Mouse (Mus musculus) CH12.LX (cell line): ENCODE data around the gene Lipt2. TPM values are rescaled to one million over a fixed set of nuclear protein-coding genes. Genes with fewer than 3 reads are reported as not detected.

Experiments
- DNase-seq: peaks from one replicate; pipeline ENCODE4 v3.0.0-alpha.2; 2013; ENCODE audit errors: extremely low read depth
- H3K27ac ChIP-seq: 2 replicates; pipeline ENCODE4 v1.5.1; 2012; ENCODE audit warnings: low read depth, mild to moderate bottlenecking, control low read depth, moderate library complexity; ENCODE audit not compliant: insufficient read depth
- H3K27me3 ChIP-seq: replicated peaks from 2 replicates; pipeline ENCODE3; 2012; ENCODE audit warnings: inconsistent platforms
- H3K36me3 ChIP-seq, 2 experiments: replicated peaks in 1 of 2; 2 replicates each; pipeline versions ENCODE3 to v1.6.1; 2012; ENCODE audit warnings: inconsistent platforms in 1 of 2, low read length in 1 of 2, mild to moderate bottlenecking in 1 of 2, mixed read lengths in 1 of 2, moderate library complexity in 1 of 2; ENCODE audit not compliant: control insufficient read depth in 1 of 2, insufficient read depth in 1 of 2
- H3K4me1 ChIP-seq, 2 experiments: 2 replicates each; pipeline ENCODE4 v1.6.1; 2012; ENCODE audit warnings: inconsistent platforms in 1 of 2, moderate library complexity in 1 of 2; ENCODE audit not compliant: insufficient read depth in 2 of 2, control insufficient read depth in 1 of 2
- H3K4me2 ChIP-seq: 2 replicates; pipeline ENCODE4 v1.6.1; 2012; ENCODE audit warnings: low read depth, mild to moderate bottlenecking, control low read depth; ENCODE audit not compliant: poor library complexity, insufficient read depth, severe bottlenecking
- H3K4me3 ChIP-seq, 3 experiments: fragments of 150-350 bp in 1 of 3; sonication (generic) in 1 of 3; replicated peaks in 1 of 3; 2 replicates each; pipeline versions ENCODE3 to v1.5.1; 2011 to 2012; ENCODE audit warnings: low read depth in 2 of 3, low read length in 2 of 3, mild to moderate bottlenecking in 2 of 3, moderate library complexity in 2 of 3, control low read depth in 1 of 3, improper control_type of control experiment in 1 of 3, inconsistent platforms in 1 of 3, mixed read lengths in 1 of 3; ENCODE audit not compliant: poor library complexity in 1 of 3
- H3K79me2 ChIP-seq: replicated peaks from 2 replicates; pipeline ENCODE4 v1.6.1; 2012; ENCODE audit warnings: mild to moderate bottlenecking, moderate library complexity; ENCODE audit not compliant: control insufficient read depth, poor library complexity, insufficient read depth, severe bottlenecking; ENCODE audit errors: extremely low read depth
- H3K9ac ChIP-seq: 2 replicates; pipeline ENCODE4 v1.6.1; 2012; ENCODE audit warnings: low read depth, mild to moderate bottlenecking, control low read depth, moderate library complexity; ENCODE audit not compliant: insufficient read depth
- H3K9me3 ChIP-seq: replicated peaks from 2 replicates; pipeline ENCODE3; 2012; ENCODE audit warnings: low read length, inconsistent platforms, mixed read lengths
- CTCF ChIP-seq, 2 experiments: IDR thresholded peaks in 1 of 2; conservative IDR thresholded peaks in 1 of 2; 2 replicates each; pipeline ENCODE4 v1.5.1; 2011 to 2012; ENCODE audit warnings: low read depth in 2 of 2, low read length in 2 of 2, improper control_type of control experiment in 1 of 2, inconsistent platforms in 1 of 2, mild to moderate bottlenecking in 1 of 2, moderate library complexity in 1 of 2
- E2F4 ChIP-seq: IDR thresholded peaks from 2 replicates; pipeline ENCODE4 v1.6.1; 2011; ENCODE audit warnings: low read depth, low read length, improper control_type of control experiment; ENCODE audit not compliant: insufficient replicate concordance
- ELF1 ChIP-seq: IDR thresholded peaks from 2 replicates; pipeline ENCODE4 v1.6.1; 2014; ENCODE audit warnings: low read depth, mild to moderate bottlenecking, inconsistent platforms, low read length, improper control_type of control experiment
- HCFC1 ChIP-seq: IDR thresholded peaks from 2 replicates; pipeline ENCODE4 v1.6.1; 2012; ENCODE audit warnings: low read depth, mild to moderate bottlenecking, inconsistent platforms, low read length, improper control_type of control experiment
- JUN ChIP-seq: IDR thresholded peaks from 2 replicates; pipeline ENCODE4 v1.6.1; 2011; ENCODE audit warnings: low read depth, mild to moderate bottlenecking, low read length, improper control_type of control experiment, moderate library complexity; ENCODE audit not compliant: insufficient read depth
- KAT2A ChIP-seq: IDR thresholded peaks from 2 replicates; pipeline ENCODE4 v1.6.1; 2012; ENCODE audit warnings: low read length, improper control_type of control experiment, inconsistent platforms; ENCODE audit not compliant: insufficient replicate concordance
- MAFK ChIP-seq: IDR thresholded peaks from 2 replicates; pipeline ENCODE4 v1.6.1; 2011; ENCODE audit warnings: low read length, improper control_type of control experiment; ENCODE audit not compliant: insufficient replicate concordance
- MXI1 ChIP-seq: IDR thresholded peaks from 2 replicates; pipeline ENCODE4 v1.6.1; 2011; ENCODE audit warnings: mild to moderate bottlenecking, low read depth, low read length, improper control_type of control experiment
- NELFE ChIP-seq: IDR thresholded peaks from 2 replicates; pipeline ENCODE4 v1.6.1; 2011; ENCODE audit warnings: low read depth, low read length, improper control_type of control experiment
- RCOR1 ChIP-seq: conservative IDR thresholded peaks from 2 replicates; pipeline ENCODE4 v1.6.1; 2012; ENCODE audit warnings: low read depth, mild to moderate bottlenecking, inconsistent platforms, low read length, improper control_type of control experiment
- SMC3 ChIP-seq: IDR thresholded peaks from 2 replicates; pipeline ENCODE4 v1.6.1; 2011; ENCODE audit warnings: low read depth, low read length, improper control_type of control experiment
- TBP ChIP-seq: conservative IDR thresholded peaks from 2 replicates; pipeline ENCODE4 v1.6.1; 2011; ENCODE audit warnings: low read depth, low read length, improper control_type of control experiment
- UBTF ChIP-seq: IDR thresholded peaks from 2 replicates; pipeline ENCODE4 v1.6.1; 2012; ENCODE audit warnings: low read depth, mild to moderate bottlenecking, inconsistent platforms, low read length, improper control_type of control experiment, moderate library complexity
- USF2 ChIP-seq: conservative IDR thresholded peaks from 2 replicates; pipeline ENCODE4 v1.6.1; 2011; ENCODE audit warnings: low read depth, low read length, improper control_type of control experiment
- ZC3H11A ChIP-seq: IDR thresholded peaks from 2 replicates; pipeline ENCODE4 v1.6.1; 2012; ENCODE audit warnings: low read depth, mild to moderate bottlenecking, inconsistent platforms, low read length, improper control_type of control experiment
- ZNF384 ChIP-seq: IDR thresholded peaks from 2 replicates; pipeline ENCODE4 v1.6.1; 2012; ENCODE audit warnings: low read depth, low read length, improper control_type of control experiment, inconsistent platforms
- dilution Hi-C: fragments of 300-500 bp; cut with MboI; formaldehyde crosslinking; loops from 2 replicates; pipeline ENCODE4 v1.14.3; 2020; ENCODE audit warnings: low sequenced_read_pairs; ENCODE audit not compliant: extremely low pct_unique_long_range_greater_than_20kb, extremely low pct_ligation_motif_present
- in situ Hi-C: fragments of 300-500 bp; cut with MboI; formaldehyde crosslinking; loops from 3 replicates; pipeline ENCODE4 v1.14.3; 2019; ENCODE audit warnings: low sequenced_read_pairs, low pct_ligation_motif_present, low pct_unique_long_range_greater_than_20kb, mixed read lengths
- polyA plus RNA-seq: library from polyadenylated mRNA; unstranded; fragments of >175 nt; gene quantifications from 2 replicates; pipeline ENCODE4 v1.2.1, GENCODE M21; 2012; ENCODE audit warnings: low read depth; ENCODE audit not compliant: insufficient read length
- total RNA-seq, 2 experiments: library from RNA; depleted of rRNA; stranded (reverse); fragments of 300-350 nt in 1 of 2; fragments of >200 nt in 1 of 2; gene quantifications; 2 replicates each; pipeline ENCODE4 v1.2.3; 2012 to 2014

Lipt2 gene
- total and polyA plus RNA-seq, 3 experiments = 5.3 to 15.4 (median 10.3) TPM

GRCm38 (mm10) chr7:100170756-100171155, 11.7 kb downstream of the Lipt2 start:
- DNase-seq = no peak
- Histone ChIP-seq H3K4me2 (no peak overlapping the region), H3K4me3 (no peak overlapping the region)

GRCm38 (mm10) chr7:100176269-100176668, 17.2 kb downstream of the Lipt2 start, which contains the start of gene Kcne3:
Kcne3 (plus strand) TSS chr7:100176502.
- no peak within 1 kb of the TSS for H3K27ac ChIP-seq
- peaks cover 2% of the 10 kb centered on the region for H3K27me3 ChIP-seq
- no peaks in the 10 kb centered on the region for H3K36me3 ChIP-seq
- no peaks in the 10 kb centered on the region for H3K79me2 ChIP-seq
- DNase-seq = no peak
- peaks cover 0 to 5% of the 10 kb centered on the region in 2 experiments; a peak in 2 of 4 replicates for H3K4me1 ChIP-seq
- TF ChIP-seq RCOR1 (no peak), ZC3H11A (no peak), ELF1 (no peak), E2F4 (no peak), CTCF (conservative IDR thresholded peaks at IDR 0.05 in 1 of 2, IDR thresholded peaks at IDR 0.05 in 1 of 2; ENCODE audit: low read depth in 2 of 2, low read length in 2 of 2) (no peak), HCFC1 (no peak), KAT2A (no peak), MAFK (no peak), JUN (no peak), TBP (no peak), MXI1 (no peak)
- no peak within 1 kb of the TSS for H3K4me2 ChIP-seq
- H3K4me3 ChIP-seq = no peak within 1 kb of the TSS
- dilution Hi-C loops = no loop called here
- H3K9ac ChIP-seq = no peak within 1 kb of the TSS
- H3K9me3 ChIP-seq = no peaks in the 10 kb centered on the region
- in situ Hi-C loops = loop anchor here (25.0 kb wide), 1 partner anchor 164 kb away; the partner anchor contains the start of gene Chrdl2

More at GRCm38 (mm10) chr7:100170756-100171155, 11.7 kb downstream of the Lipt2 start:
- Histone ChIP-seq H3K4me1 (peaks cover 0 to 3% of the 10 kb centered on the region in 2 experiments; a peak in 2 of 4 replicates), H3K27ac (no peak overlapping the region), H3K36me3 (no peaks in the 10 kb centered on the region)
- in situ Hi-C loops = no loop called here
- TF ChIP-seq KAT2A (no peak), ZNF384 (no peak), RCOR1 (no peak), UBTF (no peak), NELFE (no peak), SMC3 (no peak), USF2 (no peak)
- TF ChIP-seq, all 38 proteins: peak for 0
- dilution Hi-C loops = no loop called here
- Histone ChIP-seq H3K9me3 (no peaks in the 10 kb centered on the region), H3K9ac (no peak overlapping the region), H3K79me2 (no peaks in the 10 kb centered on the region), H3K27me3 (no peaks in the 10 kb centered on the region)
